Mouse (Mus musculus) megakaryocyte, embryonic 14.5 days (primary cell): ENCODE measurements around the gene Ooep. TPM values are rescaled to one million over a fixed set of nuclear protein-coding genes. Genes with fewer than 3 reads are reported as not detected.

Experiments
- polyA plus RNA-seq: library from polyadenylated mRNA; stranded (reverse); fragments of >175 nt; gene quantifications from 2 replicates; pipeline ENCODE4 v1.2.3, GENCODE M21; 2012; ENCODE audit warnings: low replicate concordance; ENCODE audit not compliant: insufficient read depth

Ooep gene
- polyA plus RNA-seq, 1 experiment, result not detected

Other genes starting within 250 kb of the Ooep start
- 0.09 TPM in 1 of 2 replicates, not detected in the other for gene Gsta4, start 196.0 kb downstream of the Ooep start, polyA plus RNA-seq
- gene Gsta1, start 148.1 kb downstream of the Ooep start, polyA plus RNA-seq, result not detected in 2 replicates
- gene Gm3776, start 121.6 kb downstream of the Ooep start, polyA plus RNA-seq, result not detected in 2 replicates
- gene Gm10639, start 88.8 kb downstream of the Ooep start, polyA plus RNA-seq, result not detected in 2 replicates
- not detected in 2 replicates for gene Omt2a, start 63.9 kb downstream of the Ooep start, polyA plus RNA-seq
- not detected in 2 replicates for gene Omt2b, start 51.1 kb downstream of the Ooep start, polyA plus RNA-seq
- gene Gsta2, start 22.9 kb downstream of the Ooep start, polyA plus RNA-seq, result not detected in 2 replicates
- not detected in 2 replicates for gene Dppa5a, start 10.5 kb downstream of the Ooep start, polyA plus RNA-seq
- gene Ddx43, start 17.1 kb upstream of the Ooep start, polyA plus RNA-seq, result 0.07 TPM in 1 of 2 replicates, not detected in the other
- 2.0 and 2.8 TPM in 2 replicates for gene Cgas, start 64.5 kb upstream of the Ooep start, polyA plus RNA-seq
- gene Mto1, start 69.5 kb upstream of the Ooep start, polyA plus RNA-seq, result 5.6 and 19.5 TPM in 2 replicates
- gene Gm17324, start 70.1 kb upstream of the Ooep start, polyA plus RNA-seq, result 0.54 TPM in 1 of 2 replicates, not detected in the other
- gene Eef1a1, start 110.4 kb upstream of the Ooep start, polyA plus RNA-seq, result 154 and 597 TPM in 2 replicates
- 2.9 TPM in 1 of 2 replicates, not detected in the other for gene Slc17a5, start 209.3 kb upstream of the Ooep start, polyA plus RNA-seq
- gene Cd109, start 236.8 kb upstream of the Ooep start, polyA plus RNA-seq, result 0.53 TPM in 1 of 2 replicates, not detected in the other